Mouse (Mus musculus): ENCODE results near the gene 1700012B09Rik.
A peak's percentile ranks its signal among the peaks of the same experiment; 100 is the strongest.

1700012B09Rik gene

GRCm38 (mm10) chr9:14730941-14731541, 39.8 kb downstream of the 1700012B09Rik start:
- no peak for DNase-seq (ENCODE audit: low read depth, low spot score)

- DNase-seq (ENCODE audit: low read depth, low spot score), result no peak
Measured at GRCm38 (mm10) chr9:14728365-14728764, 42.5 kb downstream of the 1700012B09Rik start.

- DNase-seq (ENCODE audit: low read depth, low spot score), result no peak
Measured at GRCm38 (mm10) chr9:14726629-14727028, 44.2 kb downstream of the 1700012B09Rik start.

GRCm38 (mm10) chr9:14726005-14726404, 44.8 kb downstream of the 1700012B09Rik start:
- no peak for DNase-seq (ENCODE audit: low read depth, low spot score)

- no peak for DNase-seq (ENCODE audit: low read depth, low spot score)
Measured at GRCm38 (mm10) chr9:14724755-14725420, 45.9 kb downstream of the 1700012B09Rik start.

- no peak for DNase-seq (ENCODE audit: low read depth, low spot score)
Measured at GRCm38 (mm10) chr9:14721610-14722009, 49.2 kb downstream of the 1700012B09Rik start.

GRCm38 (mm10) chr9:14720384-14720783, 50.4 kb downstream of the 1700012B09Rik start:
- no peak for DNase-seq (ENCODE audit: low read depth, low spot score)

GRCm38 (mm10) chr9:14718332-14718691, 52.5 kb downstream of the 1700012B09Rik start:
- no peak for DNase-seq (ENCODE audit: low read depth, low spot score)

- DNase-seq (ENCODE audit: low read depth, low spot score), result peak; percentile 6
Measured at GRCm38 (mm10) chr9:14717689-14718331, 53.0 kb downstream of the 1700012B09Rik start.

GRCm38 (mm10) chr9:14715258-14715657, 55.6 kb downstream of the 1700012B09Rik start:
- no peak for DNase-seq (ENCODE audit: low read depth, low spot score)

GRCm38 (mm10) chr9:14710910-14711309, 59.9 kb downstream of the 1700012B09Rik start:
- no peak for DNase-seq (ENCODE audit: low read depth, low spot score)
